Mouse (Mus musculus) heart, postnatal 4 days (tissue): ENCODE data around the gene Fyn. TPM values are rescaled to one million over a fixed set of nuclear protein-coding genes. Genes with fewer than 3 reads are reported as not detected.
A peak's percentile ranks its signal among the peaks of the same experiment; 100 is the strongest.

Source experiments
- DNase-seq: peaks from one replicate; pipeline ENCODE4 v3.0.0; 2021
- total RNA-seq, 2 experiments: library from RNA; stranded (reverse); gene quantifications; 2 replicates each; pipeline ENCODE4 v1.2.3; 2021

The Fyn gene
- 10 to 100 TPM; 51.2 to 53.0 TPM for total RNA-seq

DNA sequence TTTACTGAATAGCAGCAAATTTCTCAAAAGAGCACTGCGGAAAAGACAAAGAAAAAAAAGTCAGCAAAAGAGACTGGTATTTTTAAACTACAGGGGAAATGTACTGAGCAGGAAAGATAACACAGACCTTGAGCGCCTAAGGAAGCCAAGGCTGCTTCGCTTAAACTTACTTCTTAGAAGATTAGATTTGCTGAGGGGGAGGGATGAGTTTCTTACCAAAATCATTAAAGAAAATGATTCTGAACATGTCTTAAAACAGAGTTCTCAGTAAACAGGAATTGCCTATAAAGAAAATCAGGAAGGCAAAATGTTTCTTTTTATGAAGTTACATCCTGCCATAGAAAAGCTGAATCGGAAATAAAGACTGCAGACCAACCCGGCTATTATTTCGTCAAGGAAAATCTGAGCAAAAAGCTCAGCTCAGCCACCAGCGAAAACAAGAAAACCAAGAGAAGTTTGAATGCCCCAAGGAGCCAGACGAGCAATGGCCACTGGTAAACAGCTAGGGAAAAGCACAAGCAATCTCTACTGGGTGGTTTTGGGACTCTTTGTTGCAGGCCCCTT lies at the start of gene Fyn:
TSS of gene Fyn (plus strand) at position 284 of the 564 bp plus-strand sequence.
- no peak for DNase-seq

DNA sequence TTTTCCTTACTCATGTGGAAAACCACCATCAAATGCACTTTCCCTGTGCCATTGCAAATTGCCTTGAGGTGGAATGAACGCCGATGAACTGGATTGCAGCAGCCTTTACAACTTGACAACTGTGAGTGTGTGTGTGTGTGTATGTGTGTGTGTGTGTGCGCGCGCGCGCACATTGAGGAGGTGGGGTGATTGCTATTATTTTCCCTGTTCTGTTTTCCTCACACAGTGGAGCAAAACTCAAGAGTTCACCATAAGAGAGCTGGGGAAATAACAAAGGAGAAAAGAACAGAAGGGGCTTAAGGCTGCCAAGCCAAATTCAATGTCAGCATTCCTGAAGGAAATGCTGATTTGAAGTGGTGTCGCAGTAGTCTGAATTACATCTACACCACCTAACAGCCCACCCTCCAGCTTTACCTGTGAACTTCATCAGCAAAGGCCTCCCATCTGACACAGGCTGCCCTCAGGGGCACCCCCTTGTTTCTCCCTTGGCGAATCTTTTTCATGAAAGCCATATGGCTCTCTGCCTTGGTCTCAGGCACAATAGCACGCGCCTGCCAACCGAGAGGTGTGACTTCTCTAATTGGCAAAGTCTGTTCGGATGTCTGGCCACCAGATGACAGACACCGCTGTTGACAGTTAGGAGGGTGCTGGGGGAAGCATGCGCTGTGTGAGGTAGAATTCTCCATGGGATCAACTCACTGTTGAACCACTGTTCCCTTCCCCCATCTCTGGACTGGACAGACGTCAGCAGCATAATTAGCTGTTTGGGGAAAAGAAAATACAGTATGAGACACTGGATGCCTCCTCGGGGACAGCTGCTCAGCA lies 47.6 kb upstream of the Fyn start:
- peak; percentile 71 for DNase-seq

DNA sequence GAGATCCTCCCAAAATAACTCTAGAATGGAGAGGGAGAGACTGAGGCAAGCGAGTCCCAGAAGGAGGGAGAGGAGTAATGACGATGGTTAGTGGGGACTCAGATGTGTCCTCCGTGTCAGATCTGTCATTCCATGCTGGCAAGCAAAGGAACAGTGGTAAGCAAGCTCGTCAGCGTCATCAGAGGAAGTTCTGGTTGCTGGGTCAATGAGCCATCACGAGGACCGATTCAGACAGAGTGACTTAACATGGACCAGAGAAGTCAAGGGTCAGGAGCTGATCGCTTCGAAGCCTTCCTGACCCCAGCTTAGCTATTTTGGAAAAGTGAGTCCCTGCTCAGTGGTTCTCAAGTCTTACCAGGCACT lies 47.1 kb upstream of the Fyn start:
- no peak for DNase-seq

DNA sequence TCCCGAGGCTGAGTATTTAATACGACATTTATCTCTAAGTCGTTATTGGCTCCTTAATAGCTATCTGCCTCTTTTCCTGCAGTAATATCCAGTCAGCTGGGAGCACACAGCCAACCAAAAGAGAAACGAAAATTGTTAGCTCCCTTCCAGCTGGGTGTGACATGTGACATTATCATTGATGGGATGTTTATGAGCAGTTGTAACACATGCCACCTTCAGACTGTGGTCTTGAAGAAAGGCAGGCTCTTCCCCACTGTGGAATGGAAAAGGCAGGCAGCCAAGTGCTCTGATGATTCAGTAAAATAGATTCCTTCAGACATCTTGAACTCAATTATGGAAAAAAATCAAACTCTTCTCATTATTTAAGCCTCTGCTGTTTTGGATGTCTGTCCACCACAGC lies 46.5 kb upstream of the Fyn start:
- DNase-seq = peak; percentile 16

DNA sequence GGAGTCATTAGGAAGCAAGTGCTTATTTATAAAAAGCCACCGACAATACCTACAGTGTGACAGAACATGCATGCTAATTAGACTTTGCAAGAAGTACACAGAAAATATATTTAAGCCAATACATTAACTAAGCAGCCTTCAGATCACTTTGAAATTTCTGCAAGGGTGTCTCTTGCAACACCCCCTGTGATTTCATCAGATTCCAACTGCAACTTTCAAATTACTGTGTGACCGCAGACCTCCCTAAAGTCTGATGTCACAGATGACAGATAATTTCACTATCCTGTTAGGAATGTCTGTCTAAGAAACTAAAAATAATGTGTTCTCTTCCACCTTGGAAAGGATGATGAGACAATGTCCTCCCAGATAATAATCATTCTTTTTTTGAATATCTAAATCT lies 44.4 kb upstream of the Fyn start:
- no peak for DNase-seq

DNA sequence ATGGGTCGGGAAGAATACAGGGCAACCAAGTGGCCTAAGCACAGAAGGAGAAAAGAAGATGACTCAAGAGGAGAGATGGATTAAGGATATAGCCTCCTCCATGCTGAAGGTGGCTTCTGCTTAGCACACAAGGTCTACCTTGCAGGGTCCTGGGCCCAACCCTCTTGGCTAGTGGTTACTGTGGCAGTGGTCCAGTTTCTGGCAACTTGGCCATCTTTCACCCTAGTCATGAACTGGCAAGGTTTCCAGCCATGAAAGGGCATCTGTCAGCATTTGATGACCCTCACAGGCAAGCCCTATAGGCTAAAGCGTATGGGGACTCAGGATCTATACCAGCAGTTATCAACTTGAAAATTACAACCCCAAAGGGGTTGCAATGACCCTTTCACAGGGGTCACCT lies 40.0 kb upstream of the Fyn start:
- no peak for DNase-seq

DNA sequence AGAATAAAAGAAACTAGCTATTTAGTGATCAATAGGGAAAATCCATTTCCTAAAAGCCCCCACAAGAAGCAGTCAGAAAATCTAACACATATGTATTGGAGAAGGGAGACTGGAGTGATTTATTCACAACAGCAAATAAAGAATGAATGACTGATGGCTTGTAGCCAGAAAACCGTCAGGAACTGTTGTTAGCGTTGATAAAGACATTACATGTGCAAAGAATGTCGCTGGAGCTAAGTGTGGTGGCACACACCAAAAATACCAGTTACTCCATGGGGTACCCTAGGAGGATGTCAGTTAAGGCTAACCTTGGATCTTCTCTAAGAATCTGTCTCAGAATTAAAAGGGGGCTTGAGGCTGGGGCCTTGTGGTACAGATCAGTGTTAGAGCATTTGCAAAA lies 34.3 kb upstream of the Fyn start:
- peak; percentile 26 for DNase-seq

DNA sequence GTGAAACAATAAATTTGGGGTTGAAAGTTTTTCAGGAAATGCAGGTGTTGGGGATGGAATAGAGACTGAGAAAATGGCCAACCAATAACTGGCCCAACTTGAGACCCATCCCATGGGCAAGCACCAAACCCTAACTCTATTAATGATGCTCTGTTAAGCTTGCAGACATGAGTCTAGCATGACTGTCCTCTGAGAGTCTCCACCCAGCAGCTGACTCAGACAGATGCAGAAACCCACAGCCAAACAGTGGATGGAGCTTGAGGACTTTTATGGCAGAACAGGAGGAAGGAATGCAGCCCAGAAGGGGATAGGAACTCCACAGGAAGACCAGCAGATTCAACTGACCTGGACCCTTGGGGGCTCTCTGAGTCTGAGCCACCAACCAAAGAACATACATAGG lies 32.8 kb upstream of the Fyn start:
- no peak for DNase-seq

DNA sequence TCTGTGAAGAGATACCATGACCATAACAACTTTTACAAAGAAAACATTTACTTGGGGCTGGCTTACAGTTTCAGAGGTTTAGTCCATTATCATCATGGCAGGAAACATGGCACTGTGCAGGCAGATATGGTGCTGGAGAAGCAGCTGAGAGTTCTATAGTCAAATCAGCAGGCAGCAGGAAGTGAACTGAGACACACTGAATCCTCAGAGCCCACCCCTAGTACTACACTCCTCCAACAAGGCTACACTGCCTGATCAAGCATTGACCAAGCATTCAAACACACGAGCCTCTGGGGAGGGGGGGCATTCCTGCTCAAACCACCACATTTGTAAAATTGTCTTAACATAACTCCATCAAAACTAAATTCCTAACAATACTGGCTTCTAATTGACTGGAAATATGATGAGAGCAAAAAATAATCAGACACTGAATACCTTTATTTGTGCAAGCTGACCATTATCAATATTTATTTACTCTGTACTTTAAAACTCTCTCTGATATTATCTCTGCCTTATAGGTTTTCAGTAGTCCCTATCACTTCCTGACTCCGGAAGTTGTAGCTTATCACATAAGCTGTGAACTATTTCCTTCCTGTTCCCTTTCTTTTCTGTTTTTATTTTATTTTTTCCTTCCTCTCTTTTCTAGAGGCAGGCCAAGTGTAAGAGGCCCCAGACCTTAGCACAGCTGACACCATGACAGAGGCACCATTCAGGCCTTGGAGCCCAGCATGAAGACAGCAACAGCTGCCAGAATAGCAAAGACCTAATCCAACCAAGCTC lies 29.3 kb upstream of the Fyn start:
- DNase-seq = no peak

DNA sequence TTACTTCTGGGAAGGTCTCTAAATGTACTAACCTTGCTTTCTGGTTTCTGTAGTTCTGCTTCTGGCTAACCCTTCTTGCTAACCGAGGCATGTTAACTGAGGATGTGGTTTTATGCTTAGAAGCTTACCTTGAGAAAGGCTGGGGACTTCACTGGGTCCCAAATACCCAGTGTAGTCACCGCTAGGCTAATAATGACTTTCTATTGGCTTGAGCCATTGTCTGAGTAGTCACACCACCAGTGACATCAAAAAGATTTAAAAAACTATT lies 28.8 kb upstream of the Fyn start:
- DNase-seq = no peak

DNA sequence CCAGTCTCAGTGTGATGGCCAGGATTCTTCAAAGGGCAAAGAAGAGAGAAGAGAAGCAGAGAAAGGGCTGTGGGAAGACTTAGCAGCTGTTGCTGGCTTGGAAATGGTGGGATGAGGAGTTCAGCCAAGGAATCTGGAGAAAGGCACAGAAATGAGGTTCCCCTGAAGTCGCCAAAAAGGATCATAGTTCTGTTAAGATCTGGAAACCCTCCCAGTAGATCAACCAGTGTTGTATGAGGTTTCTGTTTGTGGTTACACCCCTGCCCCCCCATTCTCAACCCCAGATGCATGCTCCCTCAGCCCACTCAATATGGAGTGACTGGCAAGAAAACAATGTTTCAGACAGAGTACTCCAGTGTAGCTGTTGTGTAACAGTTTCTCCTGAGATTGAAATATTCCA lies 25.1 kb upstream of the Fyn start:
- no peak for DNase-seq

DNA sequence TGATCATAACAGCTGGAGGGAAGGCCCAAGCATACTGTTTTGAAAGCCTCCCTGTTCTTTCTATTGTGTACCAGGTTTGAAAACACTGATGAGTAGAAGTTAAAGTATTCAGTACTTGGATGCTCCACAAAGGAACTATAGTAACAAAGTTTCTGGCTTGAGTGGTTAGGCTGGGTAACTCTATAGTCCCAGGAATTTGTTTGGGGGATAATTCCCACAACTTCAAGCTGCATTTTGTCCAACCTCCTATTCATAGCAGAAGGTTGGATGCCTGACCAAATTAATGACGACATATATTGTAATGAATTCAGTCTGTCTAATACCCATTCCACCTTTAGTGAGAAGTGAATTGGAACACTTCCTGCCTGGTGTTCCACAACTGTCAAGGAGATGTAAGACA lies 22.7 kb upstream of the Fyn start:
- no peak for DNase-seq

DNA sequence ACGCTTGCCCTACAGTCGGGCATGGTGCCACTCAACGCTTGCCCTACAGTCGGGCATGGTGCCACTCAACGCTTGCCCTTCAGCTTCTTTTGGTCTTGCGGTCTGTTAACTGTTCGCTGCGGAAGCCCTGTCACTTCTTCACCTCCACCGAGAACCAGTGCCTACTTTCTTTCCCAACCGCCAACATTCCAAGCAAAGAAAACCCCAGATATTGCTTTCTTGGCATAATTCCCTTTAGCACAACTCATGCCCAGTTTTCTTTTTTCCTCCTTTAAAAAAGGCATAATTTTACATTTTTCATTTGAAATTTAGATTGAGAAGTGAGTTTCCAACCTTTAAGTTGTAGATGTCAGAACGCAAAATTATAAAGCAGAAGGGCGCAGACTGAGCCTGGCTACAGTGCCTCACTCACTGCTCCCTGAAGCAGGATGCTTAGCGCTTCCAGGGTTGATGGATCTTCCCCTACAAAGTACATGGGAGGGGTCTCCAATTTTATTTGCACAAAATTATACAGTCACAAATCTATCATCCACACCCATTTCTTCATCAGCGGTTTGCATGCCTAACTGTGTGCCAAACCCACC lies 18.8 kb upstream of the Fyn start:
- DNase-seq = no peak

DNA sequence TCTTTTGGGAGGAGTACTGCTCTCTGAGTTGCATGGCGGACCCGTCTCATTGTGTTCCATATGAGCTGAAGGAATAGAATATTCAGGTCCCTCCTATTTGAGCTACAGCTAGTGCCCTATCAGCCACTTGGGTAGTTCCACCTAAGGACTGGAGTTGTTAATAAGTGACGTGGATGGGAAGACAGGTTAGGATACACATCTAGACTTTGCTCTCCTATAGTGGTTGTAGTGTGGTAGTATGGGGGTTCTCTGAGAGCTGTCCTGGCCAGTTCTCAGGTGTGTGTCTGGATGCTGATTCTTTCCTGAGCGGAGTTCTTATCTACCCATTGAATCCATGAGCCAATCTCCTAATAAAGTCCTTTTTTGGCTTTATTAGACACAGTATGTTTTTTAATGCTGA lies 4.5 kb upstream of the Fyn start:
- DNase-seq = no peak

DNA sequence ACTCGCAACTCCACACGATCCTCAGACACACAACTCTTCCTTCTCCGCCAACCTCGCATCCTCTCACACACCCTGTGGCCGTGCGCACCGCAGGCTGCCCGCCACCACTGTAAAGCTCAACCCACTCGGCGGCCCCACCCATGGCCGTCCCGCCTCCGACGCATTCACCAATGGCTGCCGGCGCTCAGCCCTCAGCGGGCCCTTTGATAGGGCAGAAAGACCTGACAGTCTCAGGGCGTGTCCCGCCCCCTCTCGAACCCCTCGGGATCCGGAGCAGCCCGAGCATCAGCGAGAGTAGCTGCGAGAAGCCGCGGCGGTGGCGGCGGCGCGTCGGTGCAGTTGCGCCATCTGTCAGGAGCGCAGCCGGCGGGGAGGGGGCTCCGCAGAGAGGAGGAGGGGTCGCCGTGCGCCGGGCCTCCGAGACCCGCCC lies 862 bp downstream of the Fyn start:
- DNase-seq = peak; percentile 96

DNA sequence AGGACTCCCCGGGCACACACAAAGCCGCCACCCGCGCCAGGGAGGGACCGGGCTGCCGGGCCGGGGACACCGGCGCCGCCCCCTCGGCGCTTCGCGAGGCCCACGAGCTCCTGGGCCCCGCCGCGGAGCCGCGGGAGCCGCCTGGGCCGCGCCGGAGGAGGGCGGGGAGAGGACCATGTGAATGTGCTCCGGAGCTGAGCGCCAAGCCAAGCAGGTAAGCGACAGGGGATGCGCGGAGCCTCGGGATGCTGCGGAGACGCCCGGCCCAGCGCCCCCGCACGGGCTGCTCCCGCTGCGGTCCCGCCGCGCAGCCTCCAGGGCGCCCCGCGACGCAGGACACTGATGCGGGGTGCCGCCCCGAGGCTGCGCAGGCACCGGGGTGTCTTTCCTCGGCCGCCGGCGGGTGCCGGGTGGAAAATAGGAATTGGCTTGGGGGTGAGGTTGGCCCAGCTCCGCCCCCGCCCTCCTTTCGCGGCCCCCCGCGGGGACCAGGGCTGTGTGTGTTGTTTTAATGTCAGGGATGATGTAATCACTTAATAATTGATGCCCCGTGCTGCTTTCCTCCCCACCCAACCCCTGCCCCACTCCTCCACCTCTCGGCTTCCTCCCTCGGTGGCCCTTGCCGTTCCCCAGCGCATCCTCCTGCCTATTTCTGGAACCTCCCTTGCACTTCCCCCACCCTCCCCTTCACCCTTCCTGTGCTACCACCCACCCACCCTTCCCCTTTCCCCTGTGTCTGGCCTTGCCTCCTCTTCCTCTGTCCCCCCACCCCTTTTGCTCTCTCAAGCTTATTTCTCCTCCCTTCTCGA lies 1.5 kb downstream of the Fyn start:
- DNase-seq = peak; percentile 58

DNA sequence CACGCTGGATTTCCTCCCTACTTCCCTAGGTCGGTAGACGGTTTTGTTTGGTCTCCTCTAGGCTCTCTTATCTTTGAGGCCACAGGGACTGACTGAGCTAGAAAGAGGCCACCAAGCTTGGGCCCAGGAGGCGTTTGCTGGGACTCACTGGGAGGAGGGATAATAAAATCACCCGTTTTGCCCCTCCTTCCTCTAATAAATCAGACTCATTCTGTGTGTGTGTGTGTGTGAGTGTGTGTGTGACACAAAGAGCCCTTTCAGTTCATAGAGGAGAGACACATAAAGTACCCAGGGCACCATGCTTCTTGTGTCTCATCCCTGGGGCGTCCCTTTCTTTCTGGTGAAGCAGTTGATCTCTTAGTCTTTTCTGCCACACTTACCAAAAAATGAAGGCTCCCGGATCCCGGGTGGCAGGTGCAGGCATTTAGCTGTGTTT lies 2.1 kb downstream of the Fyn start:
- DNase-seq = peak; percentile 15

DNA sequence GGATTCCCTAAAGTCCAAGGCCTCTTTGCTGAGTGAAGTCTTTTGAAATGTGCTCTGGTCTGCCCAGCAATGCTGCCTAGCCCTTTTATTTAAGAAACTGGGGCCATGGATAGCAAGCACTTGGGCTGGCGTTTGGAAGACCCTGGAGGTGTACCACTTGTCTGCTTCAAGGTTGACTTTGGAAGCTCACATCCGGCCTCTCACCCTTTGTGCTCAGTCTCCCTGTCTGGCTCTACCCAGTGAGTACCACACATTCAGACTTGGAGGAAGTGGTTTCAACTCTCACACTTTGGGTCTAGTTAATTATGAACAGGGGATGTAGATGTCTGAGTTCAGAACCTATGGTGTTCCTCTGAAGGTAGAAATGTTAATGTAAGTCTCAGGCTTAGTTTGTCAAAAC lies 2.8 kb downstream of the Fyn start:
- DNase-seq = no peak

DNA sequence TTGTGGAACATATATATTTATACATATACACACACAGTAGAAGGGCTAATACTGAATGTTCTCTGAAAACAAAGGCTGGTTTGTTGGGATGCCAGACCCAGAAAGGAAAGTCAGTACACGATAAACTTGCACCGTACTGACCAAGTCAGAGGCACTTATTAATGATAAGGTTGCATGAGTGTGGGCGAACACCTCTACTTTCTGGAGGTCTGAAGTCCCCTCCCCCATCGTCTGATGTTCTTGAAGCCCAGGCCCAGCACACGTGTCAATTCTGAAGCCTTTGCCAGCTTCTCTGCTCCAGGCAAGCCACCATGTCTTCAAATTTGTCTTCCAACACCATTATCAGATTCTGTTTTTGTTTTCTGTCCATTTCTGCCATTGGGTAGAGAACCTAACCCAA lies 3.3 kb downstream of the Fyn start:
- no peak for DNase-seq

DNA sequence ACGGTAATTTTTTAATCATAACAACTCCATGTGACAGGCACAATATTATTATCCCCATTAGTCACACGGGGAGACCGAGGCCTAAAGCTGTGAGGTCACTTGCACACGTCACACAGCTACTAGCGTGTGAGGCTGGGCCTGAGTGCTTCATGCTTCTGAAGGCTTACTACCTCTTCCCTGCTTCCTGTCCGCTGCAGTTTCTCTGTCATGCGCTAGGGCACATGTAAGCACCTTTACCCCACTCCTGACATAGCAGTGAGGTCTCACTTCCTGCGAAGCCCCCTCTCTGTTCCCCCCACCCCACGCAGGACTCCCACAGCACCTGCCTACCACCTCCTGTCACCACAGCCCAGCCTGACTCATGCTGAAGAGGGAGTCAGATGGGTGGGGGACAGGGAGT lies 8.0 kb downstream of the Fyn start:
- no peak for DNase-seq

DNA sequence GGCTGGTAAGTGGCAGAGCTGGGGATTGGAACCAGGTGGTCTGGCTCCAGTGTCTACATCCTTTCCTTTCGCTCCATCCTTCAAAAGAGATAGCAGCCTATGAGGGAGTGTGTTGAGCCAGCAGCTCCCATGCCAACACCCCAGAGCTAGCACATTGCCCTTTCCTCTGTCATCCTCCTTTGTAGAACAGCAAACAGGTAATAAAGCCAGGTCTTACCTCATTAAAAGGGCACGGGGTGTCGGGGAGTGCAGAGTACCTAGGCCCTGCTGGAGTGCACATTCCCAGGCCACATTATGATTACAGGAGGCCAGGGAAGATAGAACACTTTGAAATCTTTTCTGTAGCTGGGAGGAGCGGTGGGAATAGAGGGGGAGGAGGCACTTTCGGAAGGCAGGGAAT lies 8.6 kb downstream of the Fyn start:
- no peak for DNase-seq

DNA sequence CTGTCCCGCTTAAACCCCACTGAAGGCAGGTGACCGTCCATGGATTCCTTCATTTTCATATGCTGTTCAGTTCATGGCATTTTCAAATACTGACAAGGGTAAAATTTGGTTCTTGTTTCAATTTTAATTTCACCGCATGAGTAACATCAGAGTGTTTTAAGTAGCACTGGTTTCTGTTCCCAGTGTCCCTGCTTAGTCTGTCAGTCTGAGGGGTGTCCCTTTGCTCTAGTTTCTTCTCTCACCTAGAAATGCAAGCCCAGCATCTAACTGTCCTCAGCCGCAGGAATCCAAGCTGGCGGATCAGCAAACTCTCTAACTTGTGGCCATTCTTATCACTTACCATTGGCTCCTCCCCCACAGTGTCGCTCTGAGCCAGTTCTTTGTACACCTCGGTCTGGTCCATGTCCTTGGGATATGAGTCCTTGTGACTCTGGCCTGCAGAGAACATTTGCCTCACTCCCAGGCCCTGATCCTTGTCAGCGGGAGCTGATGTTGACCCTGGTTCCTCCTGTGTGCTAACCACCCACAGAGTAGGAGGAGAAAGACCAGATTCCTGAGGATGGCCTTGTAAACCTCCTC lies 9.5 kb downstream of the Fyn start:
- no peak for DNase-seq
